Mouse (Mus musculus) lung, postnatal 0 days (tissue): ENCODE measurements around the gene Atg4a-ps.

Experiments used
- CTCF ChIP-seq: IDR thresholded peaks from 2 replicates; pipeline ENCODE4 v1.5.1; 2016; ENCODE audit warnings: antibody characterized with exemption, mild to moderate bottlenecking
- EP300 ChIP-seq: IDR thresholded peaks from 2 replicates; pipeline ENCODE4 v1.6.1; 2016; ENCODE audit warnings: antibody characterized with exemption, mild to moderate bottlenecking, control low read depth

DNA sequence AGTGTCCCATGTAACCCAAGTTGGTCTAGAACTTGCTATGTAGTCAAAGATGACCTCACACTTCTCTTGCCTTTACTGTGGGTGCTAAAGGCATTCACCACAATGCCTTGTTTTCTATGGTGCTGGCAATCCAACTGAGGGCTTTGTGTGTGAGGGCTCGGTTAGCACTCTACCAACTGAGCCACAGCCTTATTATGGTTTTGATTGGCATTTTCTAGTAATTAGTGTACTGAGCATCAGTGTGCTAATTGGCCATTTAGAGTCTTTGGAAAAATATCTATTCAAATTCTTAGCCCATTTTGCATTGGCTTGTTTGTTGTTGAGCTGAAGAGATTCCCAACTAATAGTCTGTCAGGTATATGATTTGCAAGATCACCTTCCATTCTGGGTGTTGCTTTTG, 8.2 kb downstream of the Atg4a-ps start:
- TF ChIP-seq CTCF = no peak
- no peak for TF ChIP-seq EP300
